Mouse (Mus musculus) T-helper 17 cell (primary cell): Measurements from ENCODE around the gene Tec.

ENCODE experiments used
- in situ Hi-C, 2 experiments: fragments of 300-600 bp; cut with MboI, MseI; formaldehyde crosslinking; loops; 1 replicate in 1 of 2; 2 replicates in 1 of 2; pipeline ENCODE4 v1.15.1; 2025; ENCODE audit warnings: high pct_unique_total_duplicates in 2 of 2

The Tec gene

GRCm38 (mm10) chr5:72855685-72856124, 12.6 kb downstream of the Tec start:
- in situ Hi-C loops = loop anchor here in 1 of 2 experiments (5.0 kb wide), 1 partner anchor 43 kb away; no protein-coding TSS in a partner anchor

- in situ Hi-C loops = no loop called here
Observed at GRCm38 (mm10) chr5:72854141-72854990, 13.9 kb downstream of the Tec start.

GRCm38 (mm10) chr5:72853365-72853764, 14.9 kb downstream of the Tec start:
- in situ Hi-C loops = no loop called here

- in situ Hi-C loops = no loop called here
Observed at GRCm38 (mm10) chr5:72852301-72852995, 15.8 kb downstream of the Tec start.

- in situ Hi-C loops = no loop called here
Observed at GRCm38 (mm10) chr5:72851674-72852098, 16.6 kb downstream of the Tec start.

- in situ Hi-C loops = no loop called here
Observed at GRCm38 (mm10) chr5:72850926-72851673, 17.2 kb downstream of the Tec start.

GRCm38 (mm10) chr5:72848889-72849435, 19.3 kb downstream of the Tec start:
- in situ Hi-C loops = no loop called here

- in situ Hi-C loops = no loop called here
Observed at GRCm38 (mm10) chr5:72846712-72847111, 21.6 kb downstream of the Tec start.

GRCm38 (mm10) chr5:72845928-72846630, 22.2 kb downstream of the Tec start:
- in situ Hi-C loops = no loop called here

GRCm38 (mm10) chr5:72844776-72845495, 23.3 kb downstream of the Tec start:
- in situ Hi-C loops = loop anchor here in 1 of 2 experiments (5.0 kb wide), 1 partner anchor 208 kb away; no protein-coding TSS in a partner anchor

- in situ Hi-C loops = loop anchor here in 1 of 2 experiments (5.0 kb wide), 1 partner anchor 207 kb away; no protein-coding TSS in a partner anchor
Observed at GRCm38 (mm10) chr5:72844294-72844693, 24.0 kb downstream of the Tec start.

- in situ Hi-C loops = loop anchor here in 1 of 2 experiments (5.0 kb wide), 1 partner anchor 202 kb away; no protein-coding TSS in a partner anchor
Observed at GRCm38 (mm10) chr5:72839655-72840054, 28.6 kb downstream of the Tec start.

- in situ Hi-C loops = no loop called here
Observed at GRCm38 (mm10) chr5:72838976-72839375, 29.3 kb downstream of the Tec start.

- in situ Hi-C loops = no loop called here
Observed at GRCm38 (mm10) chr5:72835656-72836055, 32.6 kb downstream of the Tec start.

GRCm38 (mm10) chr5:72832904-72833765, 35.1 kb downstream of the Tec start:
- in situ Hi-C loops = no loop called here

- in situ Hi-C loops = no loop called here
Observed at GRCm38 (mm10) chr5:72832191-72832590, 36.1 kb downstream of the Tec start.

GRCm38 (mm10) chr5:72830988-72831610, 37.2 kb downstream of the Tec start:
- in situ Hi-C loops = no loop called here

GRCm38 (mm10) chr5:72829506-72830067, 38.7 kb downstream of the Tec start:
- in situ Hi-C loops = no loop called here
